Comparison of ENCODE assay signal across 23 mouse cellular contexts in the genomic region with DNA sequence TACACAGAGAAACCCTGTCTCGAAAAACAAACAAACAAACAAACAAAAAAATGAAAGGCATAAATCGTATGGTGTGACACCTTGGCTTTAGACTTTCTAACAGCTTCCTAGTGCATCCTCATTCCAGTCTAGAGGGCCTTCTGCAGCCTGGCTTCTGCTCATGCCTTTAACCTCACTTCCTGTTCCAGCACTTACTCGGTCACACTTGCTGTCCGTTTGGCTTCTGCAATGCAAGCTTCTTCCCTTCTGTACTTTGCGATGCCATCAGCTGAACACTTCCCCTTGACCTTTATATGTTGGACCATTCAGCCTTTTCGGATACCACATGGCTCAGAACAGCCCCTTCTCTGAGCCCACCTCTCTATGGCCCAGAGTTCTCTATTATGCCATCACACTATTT.
"Had no signal": no experiment of that assay in that cellular context is flagged by ENCODE, and none has a peak within 500 bp of the region (broad histone marks: within the 10 kb centered on the region; RNA-seq: fewer than 3 reads in every experiment).

No protein-coding gene starts in this region.

- H3K9ac ChIP-seq: limb, embryonic 13.5 days; liver, embryonic 12.5 days; liver, embryonic 15.5 days; lung, embryonic 15.5 days; neural tube, embryonic 12.5 days; neural tube, embryonic 15.5 days had no signal

- H3K36me3 ChIP-seq: limb, embryonic 10.5 days; limb, embryonic 13.5 days; liver, embryonic 12.5 days; liver, embryonic 15.5 days; lung, embryonic 15.5 days; midbrain, embryonic 10.5 days; neural tube, embryonic 12.5 days; neural tube, embryonic 15.5 days had no signal

- H3K9me3 ChIP-seq: limb, embryonic 10.5 days; limb, embryonic 13.5 days; liver, embryonic 12.5 days; liver, embryonic 15.5 days; lung, embryonic 15.5 days; megakaryocyte, embryonic 14.5 days; midbrain, embryonic 10.5 days; neural tube, embryonic 12.5 days; neural tube, embryonic 15.5 days had no signal

- H3K4me1 ChIP-seq: limb, embryonic 10.5 days; limb, embryonic 13.5 days; liver, embryonic 15.5 days; lung, embryonic 15.5 days; midbrain, embryonic 10.5 days; neural tube, embryonic 12.5 days; neural tube, embryonic 15.5 days had no signal

- H3K27me3 ChIP-seq: limb, embryonic 13.5 days; liver, embryonic 12.5 days; liver, embryonic 15.5 days; lung, embryonic 15.5 days; megakaryocyte, embryonic 14.5 days; neural tube, embryonic 12.5 days; neural tube, embryonic 15.5 days had no signal

- DNase-seq: kidney, adult 18-20 months; kidney, adult 9 months; kidney, postnatal 14 days; kidney, postnatal 4 days; liver; lung, adult 18-20 months; lung, postnatal 10 days; lung, postnatal 36 days; midbrain, embryonic 14.5 days; right cerebral cortex, adult 18-20 months; right cerebral cortex, postnatal 25 days; thymus, postnatal 36 days had no signal

- H3K27ac ChIP-seq: limb, embryonic 10.5 days; limb, embryonic 13.5 days; liver, embryonic 12.5 days; liver, embryonic 15.5 days; lung, embryonic 15.5 days; midbrain, embryonic 10.5 days; neural tube, embryonic 12.5 days; neural tube, embryonic 15.5 days had no signal

- ATAC-seq: inflammation-experienced regulatory T-cells, adult 6 months; intestine, embryonic 16.5 days; liver, embryonic 12.5 days had no signal

- H3K4me2 ChIP-seq: limb, embryonic 13.5 days; liver, embryonic 12.5 days; liver, embryonic 15.5 days; lung, embryonic 15.5 days; neural tube, embryonic 12.5 days; neural tube, embryonic 15.5 days had no signal

- H3K4me3 ChIP-seq: limb, embryonic 10.5 days; limb, embryonic 13.5 days; liver, embryonic 12.5 days; liver, embryonic 15.5 days; lung, embryonic 15.5 days; megakaryocyte, embryonic 14.5 days; midbrain, embryonic 10.5 days; neural tube, embryonic 12.5 days; neural tube, embryonic 15.5 days had no signal
